Mouse (Mus musculus) activated CD4-positive, CD25-positive, alpha-beta regulatory T cell, adult 9 weeks (primary cell): ENCODE results near the gene Sall1. TPM values are rescaled to one million over a fixed set of nuclear protein-coding genes. Genes with fewer than 3 reads are reported as not detected.

Source experiments
- polyA plus RNA-seq: library from polyadenylated mRNA; unstranded; fragments of 100-300 nt; shearing (Covaris generic); gene quantifications from one replicate; pipeline ENCODE4 v1.2.1, GENCODE M21; 2017

Sall1 gene
- not detected for polyA plus RNA-seq

GRCm38 (mm10) chr8:89043940-89044339, at the start of gene Sall1:
Gene Sall1, minus strand, starts transcription at chr8:89044162.

